Mouse (Mus musculus) CH12.LX (cell line): ENCODE measurements around the gene Hmgn3. TPM values are rescaled to one million over a fixed set of nuclear protein-coding genes. Genes with fewer than 3 reads are reported as not detected.

ENCODE experiments used
- DNase-seq: peaks from one replicate; pipeline ENCODE4 v3.0.0-alpha.2; 2013; ENCODE audit errors: extremely low read depth
- H3K27ac ChIP-seq: 2 replicates; pipeline ENCODE4 v1.5.1; 2012; ENCODE audit warnings: low read depth, mild to moderate bottlenecking, control low read depth, moderate library complexity; ENCODE audit not compliant: insufficient read depth
- H3K27me3 ChIP-seq: replicated peaks from 2 replicates; pipeline ENCODE3; 2012; ENCODE audit warnings: inconsistent platforms
- H3K36me3 ChIP-seq, 2 experiments: replicated peaks in 1 of 2; 2 replicates each; pipeline versions ENCODE3 to v1.6.1; 2012; ENCODE audit warnings: inconsistent platforms in 1 of 2, low read length in 1 of 2, mild to moderate bottlenecking in 1 of 2, mixed read lengths in 1 of 2, moderate library complexity in 1 of 2; ENCODE audit not compliant: control insufficient read depth in 1 of 2, insufficient read depth in 1 of 2
- H3K4me1 ChIP-seq, 2 experiments: 2 replicates each; pipeline ENCODE4 v1.6.1; 2012; ENCODE audit warnings: inconsistent platforms in 1 of 2, moderate library complexity in 1 of 2; ENCODE audit not compliant: insufficient read depth in 2 of 2, control insufficient read depth in 1 of 2
- H3K4me2 ChIP-seq: 2 replicates; pipeline ENCODE4 v1.6.1; 2012; ENCODE audit warnings: low read depth, mild to moderate bottlenecking, control low read depth; ENCODE audit not compliant: poor library complexity, insufficient read depth, severe bottlenecking
- H3K4me3 ChIP-seq, 3 experiments: fragments of 150-350 bp in 1 of 3; sonication (generic) in 1 of 3; replicated peaks in 1 of 3; 2 replicates each; pipeline versions ENCODE3 to v1.5.1; 2011 to 2012; ENCODE audit warnings: low read depth in 2 of 3, low read length in 2 of 3, mild to moderate bottlenecking in 2 of 3, moderate library complexity in 2 of 3, control low read depth in 1 of 3, improper control_type of control experiment in 1 of 3, inconsistent platforms in 1 of 3, mixed read lengths in 1 of 3; ENCODE audit not compliant: poor library complexity in 1 of 3
- H3K79me2 ChIP-seq: replicated peaks from 2 replicates; pipeline ENCODE4 v1.6.1; 2012; ENCODE audit warnings: mild to moderate bottlenecking, moderate library complexity; ENCODE audit not compliant: control insufficient read depth, poor library complexity, insufficient read depth, severe bottlenecking; ENCODE audit errors: extremely low read depth
- H3K9ac ChIP-seq: 2 replicates; pipeline ENCODE4 v1.6.1; 2012; ENCODE audit warnings: low read depth, mild to moderate bottlenecking, control low read depth, moderate library complexity; ENCODE audit not compliant: insufficient read depth
- H3K9me3 ChIP-seq: replicated peaks from 2 replicates; pipeline ENCODE3; 2012; ENCODE audit warnings: low read length, inconsistent platforms, mixed read lengths
- BHLHE40 ChIP-seq: IDR thresholded peaks from 2 replicates; pipeline ENCODE4 v1.6.1; 2011; ENCODE audit warnings: mild to moderate bottlenecking, low read depth, low read length, improper control_type of control experiment
- CHD2 ChIP-seq: IDR thresholded peaks from 2 replicates; pipeline ENCODE4 v1.6.1; 2011; ENCODE audit warnings: low read length, improper control_type of control experiment
- E2F4 ChIP-seq: IDR thresholded peaks from 2 replicates; pipeline ENCODE4 v1.6.1; 2011; ENCODE audit warnings: low read depth, low read length, improper control_type of control experiment; ENCODE audit not compliant: insufficient replicate concordance
- ELF1 ChIP-seq: IDR thresholded peaks from 2 replicates; pipeline ENCODE4 v1.6.1; 2014; ENCODE audit warnings: low read depth, mild to moderate bottlenecking, inconsistent platforms, low read length, improper control_type of control experiment
- EP300 ChIP-seq: IDR thresholded peaks from 2 replicates; pipeline ENCODE4 v1.6.1; 2011; ENCODE audit warnings: low read length, improper control_type of control experiment
- GABPA ChIP-seq: IDR thresholded peaks from 2 replicates; pipeline ENCODE4 v1.6.1; 2012; ENCODE audit warnings: low read depth, low read length, improper control_type of control experiment, inconsistent platforms; ENCODE audit not compliant: insufficient replicate concordance
- JUND ChIP-seq: conservative IDR thresholded peaks from 2 replicates; pipeline ENCODE4 v1.6.1; 2011; ENCODE audit warnings: low read depth, low read length, improper control_type of control experiment
- MAX ChIP-seq: IDR thresholded peaks from 2 replicates; pipeline ENCODE4 v1.6.1; 2011; ENCODE audit warnings: low read length, improper control_type of control experiment
- MAZ ChIP-seq: IDR thresholded peaks from 2 replicates; pipeline ENCODE4 v1.6.1; 2012; ENCODE audit warnings: low read depth, mild to moderate bottlenecking, inconsistent platforms, low read length, improper control_type of control experiment, moderate library complexity
- MEF2A ChIP-seq: IDR thresholded peaks from 2 replicates; pipeline ENCODE4 v1.6.1; 2014; ENCODE audit warnings: low read depth, mild to moderate bottlenecking, inconsistent platforms, low read length, improper control_type of control experiment, borderline replicate concordance
- MXI1 ChIP-seq: IDR thresholded peaks from 2 replicates; pipeline ENCODE4 v1.6.1; 2011; ENCODE audit warnings: mild to moderate bottlenecking, low read depth, low read length, improper control_type of control experiment
- PAX5 ChIP-seq: IDR thresholded peaks from 2 replicates; pipeline ENCODE4 v1.6.1; 2012; ENCODE audit warnings: low read length, inconsistent platforms, mixed read lengths
- TBP ChIP-seq: conservative IDR thresholded peaks from 2 replicates; pipeline ENCODE4 v1.6.1; 2011; ENCODE audit warnings: low read depth, low read length, improper control_type of control experiment
- USF1 ChIP-seq: IDR thresholded peaks from 2 replicates; pipeline ENCODE4 v1.6.1; 2014; ENCODE audit warnings: low read depth, mild to moderate bottlenecking, inconsistent platforms, low read length, improper control_type of control experiment
- dilution Hi-C: fragments of 300-500 bp; cut with MboI; formaldehyde crosslinking; loops from 2 replicates; pipeline ENCODE4 v1.14.3; 2020; ENCODE audit warnings: low sequenced_read_pairs; ENCODE audit not compliant: extremely low pct_unique_long_range_greater_than_20kb, extremely low pct_ligation_motif_present
- in situ Hi-C: fragments of 300-500 bp; cut with MboI; formaldehyde crosslinking; loops from 3 replicates; pipeline ENCODE4 v1.14.3; 2019; ENCODE audit warnings: low sequenced_read_pairs, low pct_ligation_motif_present, low pct_unique_long_range_greater_than_20kb, mixed read lengths
- polyA plus RNA-seq: library from polyadenylated mRNA; unstranded; fragments of >175 nt; gene quantifications from 2 replicates; pipeline ENCODE4 v1.2.1, GENCODE M21; 2012; ENCODE audit warnings: low read depth; ENCODE audit not compliant: insufficient read length
- total RNA-seq, 2 experiments: library from RNA; depleted of rRNA; stranded (reverse); fragments of 300-350 nt in 1 of 2; fragments of >200 nt in 1 of 2; gene quantifications; 2 replicates each; pipeline ENCODE4 v1.2.3; 2012 to 2014

The Hmgn3 gene
- total and polyA plus RNA-seq, 3 experiments: 50.8 to 167 (median 121) TPM

DNA sequence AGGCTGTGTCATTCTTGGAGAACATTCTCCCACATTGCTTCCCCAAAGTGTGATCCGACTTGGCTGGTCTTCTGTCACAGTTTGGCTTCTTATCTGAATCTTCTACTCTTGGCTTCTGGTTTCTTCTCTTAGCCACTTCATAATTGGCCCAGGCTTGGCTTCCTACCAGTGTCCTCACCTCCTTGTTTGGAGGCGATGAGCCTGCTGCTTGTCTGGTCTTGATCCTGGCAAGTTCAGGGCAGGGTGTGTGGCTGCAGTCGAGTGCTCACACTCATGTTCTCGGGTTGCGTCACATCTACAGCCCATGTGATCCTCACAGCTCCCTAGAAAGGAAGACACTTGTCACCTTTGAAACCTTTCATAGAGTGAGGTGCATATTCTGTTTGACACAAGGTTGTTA lies 78.2 kb downstream of the Hmgn3 start:
- dilution Hi-C loops (no loop called here), in situ Hi-C loops (no loop called here)
- no peaks in the 10 kb centered on the region for H3K27me3 ChIP-seq
- no peaks in the 10 kb centered on the region for H3K36me3 ChIP-seq
- H3K4me3 ChIP-seq: no peak overlapping the region
- no peak overlapping the region for H3K9ac ChIP-seq
- TF ChIP-seq USF1: peak; percentile 10; the same call in 1 of the 2 replicates
- peak; percentile 60; the same call in 1 of the 2 replicates for TF ChIP-seq MXI1
- no peak for TF ChIP-seq MAX
- no peak for DNase-seq
- no peak overlapping the region for H3K27ac ChIP-seq
- H3K4me2 ChIP-seq: no peak overlapping the region
- no peaks in the 10 kb centered on the region for H3K9me3 ChIP-seq
- H3K4me1 ChIP-seq: peaks cover 7 to 10% of the 10 kb centered on the region in 2 experiments
- no peaks in the 10 kb centered on the region for H3K79me2 ChIP-seq

DNA sequence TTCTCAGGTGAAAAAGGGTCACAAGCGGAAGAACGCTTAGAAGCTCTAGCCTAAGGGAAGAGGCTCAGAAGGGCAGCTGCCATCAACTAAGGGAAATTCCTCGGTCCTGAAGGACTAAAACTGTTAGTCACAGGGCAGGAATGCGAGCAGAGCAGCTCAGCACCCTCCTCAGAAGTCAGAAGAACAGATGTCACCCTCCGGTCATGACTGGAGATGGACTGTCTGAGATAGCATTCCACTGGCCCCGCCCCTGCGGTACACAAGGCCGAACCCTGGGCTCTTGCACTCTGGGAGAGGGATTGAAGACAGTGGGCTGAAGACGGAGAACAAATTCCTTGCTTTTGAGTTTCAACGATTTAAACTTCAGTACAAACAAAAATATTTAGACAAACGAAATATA lies 85.2 kb downstream of the Hmgn3 start:
- no peaks in the 10 kb centered on the region for H3K79me2 ChIP-seq
- H3K36me3 ChIP-seq: no peaks in the 10 kb centered on the region
- H3K9ac ChIP-seq: no peak overlapping the region
- no peak overlapping the region for H3K27ac ChIP-seq
- no peaks in the 10 kb centered on the region for H3K9me3 ChIP-seq
- H3K4me3 ChIP-seq: no peak overlapping the region
- dilution Hi-C loops: no loop called here
- DNase-seq: no peak
- H3K4me1 ChIP-seq: no peaks in the 10 kb centered on the region
- no peak overlapping the region for H3K4me2 ChIP-seq
- TF ChIP-seq TBP: no peak
- TF ChIP-seq CHD2: no peak
- TF ChIP-seq PAX5: no peak
- no peak for TF ChIP-seq JUND
- no peak for TF ChIP-seq ELF1
- TF ChIP-seq BHLHE40: no peak
- TF ChIP-seq E2F4: no peak
- no peak for TF ChIP-seq MAZ
- TF ChIP-seq MEF2A: no peak
- TF ChIP-seq GABPA: no peak
- no peak for TF ChIP-seq EP300
- TF ChIP-seq, all 38 proteins: peak for 0
- H3K27me3 ChIP-seq: no peaks in the 10 kb centered on the region
- in situ Hi-C loops: no loop called here

Other genes with a start within 250 kb of the Hmgn3 start
- 28.8 and 32.7 TPM in 2 replicates for gene Phip, start 171.2 kb downstream of the Hmgn3 start, total RNA-seq (2012; rRNA removed)
- gene Phip, start 171.2 kb downstream of the Hmgn3 start, total RNA-seq (2014; rRNA removed): 29.8 and 36.9 TPM in 2 replicates
- gene Phip, start 171.2 kb downstream of the Hmgn3 start, polyA plus RNA-seq: 24.1 and 24.3 TPM in 2 replicates